Mouse (Mus musculus) midbrain, embryonic 13.5 days (tissue): ENCODE data around the gene Arrdc2. TPM values are rescaled to one million over a fixed set of nuclear protein-coding genes. Genes with fewer than 3 reads are reported as not detected.
A peak's percentile ranks its signal among the peaks of the same experiment; 100 is the strongest.

ENCODE experiments used
- ATAC-seq: fragments of 200-750 bp; cut with Nextera tagmentation; 2 replicates; pipeline ENCODE4 v1.8.0; 2017; ENCODE audit warnings: mild to moderate bottlenecking, moderate TSS enrichment, moderate library complexity
- H3K27ac ChIP-seq: fragments of 300-500 bp; sonication (generic); 2 replicates; pipeline ENCODE4 v1.5.1; 2015; ENCODE audit warnings: inconsistent platforms, mild to moderate bottlenecking, moderate library complexity
- H3K27me3 ChIP-seq: fragments of 300-500 bp; sonication (generic); 2 replicates; pipeline ENCODE4 v1.6.1; 2015; ENCODE audit warnings: mild to moderate bottlenecking, inconsistent platforms
- H3K36me3 ChIP-seq: fragments of 300-500 bp; sonication (generic); 2 replicates; pipeline ENCODE4 v1.6.1; 2015; ENCODE audit warnings: mild to moderate bottlenecking, inconsistent platforms
- H3K4me1 ChIP-seq: fragments of 300-500 bp; sonication (generic); replicated peaks from 2 replicates; pipeline ENCODE4 v1.6.1; 2015; ENCODE audit warnings: inconsistent platforms
- H3K4me2 ChIP-seq: fragments of 300-500 bp; sonication (generic); replicated peaks from 2 replicates; pipeline ENCODE4 v1.6.1; 2015; ENCODE audit warnings: moderate library complexity, mild to moderate bottlenecking, inconsistent platforms
- H3K4me3 ChIP-seq: fragments of 300-500 bp; sonication (generic); replicated peaks from 2 replicates; pipeline ENCODE4 v1.5.1; 2015; ENCODE audit warnings: mild to moderate bottlenecking, inconsistent platforms
- H3K9ac ChIP-seq: fragments of 300-500 bp; sonication (generic); replicated peaks from 2 replicates; pipeline ENCODE4 v1.6.1; 2015; ENCODE audit warnings: mild to moderate bottlenecking, inconsistent platforms
- H3K9me3 ChIP-seq: fragments of 300-500 bp; sonication (generic); 2 replicates; pipeline ENCODE4 v1.6.1; 2016; ENCODE audit warnings: mild to moderate bottlenecking, inconsistent platforms
- WGBS: fragments of 180-500 bp; shearing (Covaris S2); methylation state at CpG from one replicate; pipeline ENCODE4 v1.1.7; 2015; 5-methylcytosine and 5-hydroxymethylcytosine counted together
- polyA plus RNA-seq: library from polyadenylated mRNA; unstranded; fragments of >200 nt; fragmentation: Nextera tagmentation; extraction: Ambion mirVana; gene quantifications from 2 replicates; pipeline ENCODE4 v1.2.1, GENCODE M21; 2015

Arrdc2 gene
- polyA plus RNA-seq, 1 experiment from 2014 or later, result 10.5 TPM

DNA sequence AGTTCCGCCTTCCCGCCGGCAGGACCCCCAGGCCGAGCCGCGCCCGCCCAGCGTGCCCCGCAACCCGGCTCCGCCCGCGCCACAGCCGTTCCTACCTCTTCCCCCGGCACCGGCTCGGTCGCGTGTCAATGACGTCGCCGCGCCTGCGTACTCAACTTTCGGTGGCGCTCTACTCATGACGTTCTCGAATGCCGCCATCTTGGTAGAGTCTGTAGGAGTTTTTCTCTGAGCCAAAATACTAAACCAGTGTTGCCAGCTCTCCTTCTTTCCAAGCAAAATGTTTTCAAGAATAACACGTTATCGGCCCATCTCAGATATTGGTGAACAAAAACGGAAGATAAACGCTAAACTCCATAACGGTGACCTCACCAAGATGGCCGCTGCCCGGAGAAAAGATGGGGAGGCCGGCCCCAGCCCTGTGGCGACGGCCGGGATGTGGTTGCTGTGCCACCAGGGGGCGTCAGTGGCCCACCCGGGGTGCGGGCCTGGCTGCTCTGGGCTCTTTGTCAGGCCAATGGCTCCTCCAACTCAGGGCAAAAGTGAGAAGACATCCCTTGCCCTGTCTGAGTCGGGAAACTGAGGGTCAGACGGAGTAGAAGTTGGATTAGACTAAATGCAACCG lies 34.0 kb upstream of the Arrdc2 start, which contains the start of gene Ccdc124:
Gene Ccdc124, minus strand, starts transcription at position 572 of the 622 bp plus-strand sequence.
- 1% methylated on average over 46 of the region's 46 CpGs for WGBS
- Histone ChIP-seq H3K9ac (peak within 1 kb of the TSS; percentile 81), H3K27me3 (0 out of 2 replicates have a peak, but pooled peaks cover 2% of the 10 kb centered on the region), H3K4me2 (peak within 1 kb of the TSS; percentile 93), H3K4me1 (peaks cover 30% of the 10 kb centered on the region), H3K36me3 (no peaks in the 10 kb centered on the region), H3K27ac (peak within 1 kb of the TSS; percentile 88), H3K4me3 (peak within 1 kb of the TSS; percentile 86), H3K9me3 (no peaks in the 10 kb centered on the region)
- ATAC-seq, result peak; percentile 90

DNA sequence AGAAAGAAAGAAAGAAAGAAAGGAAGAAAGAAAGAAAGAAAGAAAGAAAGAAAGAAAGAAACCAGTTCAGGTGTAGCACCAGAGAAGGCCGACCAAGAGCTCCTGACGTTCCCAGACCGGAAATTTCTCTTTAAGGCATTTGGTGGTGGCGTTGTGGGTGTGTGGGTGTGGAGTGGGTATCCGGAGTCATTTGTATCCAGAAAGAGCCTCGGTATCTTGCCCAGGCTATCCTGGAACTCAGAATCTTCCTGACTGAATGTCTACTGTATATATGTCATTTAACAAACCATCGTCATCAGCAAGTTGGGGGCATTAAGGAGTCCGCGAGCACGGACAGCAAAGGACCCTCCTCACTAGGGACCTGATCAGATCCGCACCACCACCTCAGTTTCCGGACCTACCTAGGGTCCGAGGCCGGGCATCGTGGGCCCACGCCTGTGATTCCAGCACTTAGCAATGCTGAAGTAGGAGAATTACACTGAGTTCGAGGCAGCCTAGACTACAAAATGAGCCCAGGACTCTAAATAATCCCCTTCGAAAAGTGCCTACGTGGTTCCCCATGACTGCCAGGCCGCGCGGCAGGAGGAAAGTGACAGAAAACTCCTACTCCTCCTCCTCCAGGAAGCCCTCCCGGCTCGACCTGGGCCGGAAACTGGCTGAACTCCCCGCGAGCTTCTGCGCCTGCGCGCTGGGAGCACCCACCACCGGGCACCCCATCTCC lies 33.3 kb upstream of the Arrdc2 start:
- peak; percentile 1; the same call in 1 of the 2 replicates for ATAC-seq
- Histone ChIP-seq H3K4me1 (peaks cover 37% of the 10 kb centered on the region), H3K9ac (peak overlapping the region; percentile 81), H3K4me2 (peak overlapping the region; percentile 93), H3K9me3 (no peaks in the 10 kb centered on the region), H3K4me3 (peak overlapping the region; percentile 86), H3K27me3 (0 out of 2 replicates have a peak, but pooled peaks cover 2% of the 10 kb centered on the region), H3K36me3 (peaks cover 7% of the 10 kb centered on the region), H3K27ac (peak overlapping the region; percentile 88)
- 8% methylated on average over 31 of the region's 31 CpGs for WGBS

DNA sequence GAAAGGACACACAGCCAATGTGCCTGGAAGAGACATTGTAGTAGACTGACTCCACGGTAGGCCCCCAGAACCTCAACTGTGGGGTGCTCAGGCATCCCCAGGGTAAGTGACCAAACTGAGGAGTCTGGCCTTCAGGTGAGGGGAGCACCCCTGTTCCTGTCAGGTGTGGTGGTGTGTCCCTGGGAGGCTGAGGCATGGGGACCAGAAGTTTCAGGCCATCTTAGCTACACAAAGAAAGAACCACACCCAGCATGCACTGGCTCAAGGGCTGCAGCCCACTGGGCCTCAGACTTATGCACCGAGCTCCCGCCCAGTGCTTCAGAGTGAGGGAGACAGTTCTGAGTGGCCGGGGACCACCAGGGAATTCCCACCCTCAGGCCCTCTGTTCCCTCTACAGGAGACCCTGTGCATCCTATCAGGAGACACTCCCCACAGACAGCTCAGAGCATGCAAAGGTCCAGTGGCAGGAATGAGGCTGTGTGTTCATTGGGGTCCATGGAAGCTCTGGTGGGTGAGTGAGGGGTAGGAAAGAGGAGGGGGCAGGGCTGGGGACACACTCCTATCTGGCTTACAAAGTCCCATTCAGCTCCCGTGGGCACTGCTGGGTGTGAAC lies 31.8 kb upstream of the Arrdc2 start:
- Histone ChIP-seq H3K9me3 (no peaks in the 10 kb centered on the region), H3K4me3 (no peak overlapping the region), H3K27ac (no peak overlapping the region), H3K36me3 (peaks cover 10% of the 10 kb centered on the region), H3K4me1 (peaks cover 46% of the 10 kb centered on the region), H3K27me3 (0 out of 2 replicates have a peak, but pooled peaks cover under 1% of the 10 kb centered on the region), H3K9ac (0 out of 2 replicates have a peak overlapping the region, but pooled peaks have one; percentile 1), H3K4me2 (no peak overlapping the region)
- 87% methylated on average over 5 of the region's 5 CpGs for WGBS
- ATAC-seq, result no peak

DNA sequence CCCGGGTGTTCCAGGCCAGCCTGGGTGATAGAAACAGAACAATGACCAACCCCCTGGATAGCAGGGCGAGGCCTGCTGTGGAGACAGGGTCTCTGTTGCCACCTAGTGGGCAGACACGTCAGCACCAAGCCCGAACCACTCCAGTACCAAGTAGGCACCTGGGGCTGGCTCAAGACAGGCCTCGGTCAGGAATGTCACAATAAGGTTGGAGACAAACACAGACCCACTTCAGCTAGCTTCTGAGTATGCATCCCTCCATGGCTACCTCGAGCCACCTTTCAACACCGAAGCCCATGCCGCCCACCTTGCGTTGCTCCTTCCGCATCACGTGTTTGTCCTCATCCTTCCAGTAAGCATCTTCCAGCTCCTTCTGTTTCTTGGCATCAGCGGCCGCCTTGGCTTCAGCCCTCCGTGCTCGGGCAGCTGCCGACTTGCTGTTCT lies 30.1 kb upstream of the Arrdc2 start:
- Histone ChIP-seq H3K4me2 (no peak overlapping the region), H3K36me3 (peaks cover 10% of the 10 kb centered on the region), H3K9ac (peak overlapping the region; percentile 54), H3K4me3 (no peak overlapping the region), H3K27ac (peak overlapping the region; percentile 86), H3K4me1 (peaks cover 56% of the 10 kb centered on the region), H3K27me3 (no peaks in the 10 kb centered on the region), H3K9me3 (no peaks in the 10 kb centered on the region)
- peak; percentile 8; the same call in 1 of the 2 replicates for ATAC-seq
- WGBS, result 47% methylated on average over 16 of the region's 16 CpGs

DNA sequence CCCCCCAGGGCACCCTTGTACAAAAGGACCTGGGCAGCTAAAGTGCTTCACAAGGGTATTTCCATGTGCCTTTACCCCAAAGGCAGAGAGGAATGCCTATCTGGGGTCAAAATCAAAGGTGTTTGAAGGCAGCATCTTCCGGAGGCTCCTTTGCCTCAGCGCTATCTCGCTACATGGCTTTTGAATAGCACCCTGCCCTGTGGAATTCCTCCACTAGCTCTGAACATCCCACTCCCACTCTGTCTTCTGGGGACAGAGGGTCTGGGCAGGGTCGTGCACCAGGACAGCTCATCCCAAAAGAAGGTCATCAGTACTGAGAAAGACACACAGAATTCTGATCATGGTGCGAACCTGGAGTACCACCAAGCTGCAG lies 29.7 kb upstream of the Arrdc2 start:
- Histone ChIP-seq H3K4me1 (peaks cover 60% of the 10 kb centered on the region), H3K9ac (peak overlapping the region; percentile 54), H3K9me3 (no peaks in the 10 kb centered on the region), H3K4me2 (peak overlapping the region; percentile 38), H3K27ac (peak overlapping the region; percentile 86), H3K27me3 (no peaks in the 10 kb centered on the region), H3K36me3 (peaks cover 10% of the 10 kb centered on the region), H3K4me3 (peak overlapping the region; percentile 12; the same call in 1 of the 2 replicates)
- WGBS, result 32% methylated on average over 5 of the region's 5 CpGs
- no peak for ATAC-seq

DNA sequence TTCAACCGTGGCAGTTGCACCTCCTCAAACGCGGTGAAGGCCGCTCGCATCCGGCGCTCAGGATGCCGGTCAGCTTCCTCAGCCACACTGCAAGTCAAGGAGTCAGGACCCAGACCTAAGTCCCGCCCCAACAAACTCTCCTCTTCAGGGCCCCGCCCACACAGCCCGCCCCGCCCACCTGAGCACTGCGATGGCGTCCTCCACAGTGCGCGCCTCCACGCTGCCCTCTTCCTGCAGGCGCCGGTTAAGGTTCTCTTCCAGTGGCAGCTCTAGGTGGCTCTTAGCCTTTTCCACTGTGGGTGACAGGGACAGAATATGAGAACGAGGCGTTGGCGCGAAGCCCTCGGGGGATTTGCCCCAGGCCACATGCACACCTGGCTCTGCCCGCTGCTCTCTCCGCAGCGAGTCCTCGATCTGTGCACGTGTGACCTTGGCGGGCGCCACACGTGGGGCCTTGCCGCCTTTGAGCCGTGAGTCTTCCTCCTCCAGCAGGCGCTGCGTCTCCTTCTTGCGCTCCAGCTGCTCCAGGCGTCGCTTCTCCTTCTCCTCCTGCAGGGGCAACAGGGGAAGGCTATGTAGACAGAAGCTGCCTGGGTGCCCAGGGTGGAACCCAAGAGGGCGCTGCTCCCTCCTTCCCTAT lies 29.2 kb upstream of the Arrdc2 start:
- Histone ChIP-seq H3K36me3 (peaks cover 10% of the 10 kb centered on the region), H3K27ac (peak overlapping the region; percentile 86), H3K9ac (peak overlapping the region; percentile 54), H3K4me3 (peak overlapping the region; percentile 12; the same call in 1 of the 2 replicates), H3K4me2 (peak overlapping the region; percentile 38), H3K4me1 (peaks cover 65% of the 10 kb centered on the region), H3K9me3 (no peaks in the 10 kb centered on the region), H3K27me3 (no peaks in the 10 kb centered on the region)
- no peak for ATAC-seq
- 12% methylated on average over 40 of the region's 40 CpGs for WGBS

DNA sequence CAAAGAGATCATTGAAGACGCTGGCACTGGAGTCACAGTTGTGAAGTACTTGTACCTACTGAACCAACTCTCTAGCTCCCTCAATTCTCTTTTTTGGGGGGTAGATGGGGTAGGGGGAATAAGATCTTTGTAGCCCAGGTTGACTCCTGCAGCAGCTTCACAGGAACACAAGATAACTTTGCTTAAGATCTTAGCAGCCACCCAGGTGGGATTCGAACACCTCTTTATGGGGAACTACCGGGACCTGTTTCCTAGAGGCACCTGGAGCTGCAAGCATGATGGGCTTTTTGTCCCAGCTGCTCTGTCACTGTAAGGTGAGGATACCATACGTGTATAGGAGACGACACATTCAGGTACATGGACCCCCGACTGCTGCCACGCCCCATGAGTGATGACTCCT lies 27.0 kb upstream of the Arrdc2 start:
- ATAC-seq, result no peak
- 84% methylated on average over 7 of the region's 7 CpGs for WGBS
- H3K36me3 ChIP-seq, result peaks cover 10% of the 10 kb centered on the region
- H3K27me3 ChIP-seq, result no peaks in the 10 kb centered on the region
- peak overlapping the region; percentile 95 for H3K4me2 ChIP-seq
- no peak overlapping the region for H3K4me3 ChIP-seq
- H3K27ac ChIP-seq, result peak overlapping the region; percentile 94
- H3K9ac ChIP-seq, result peak overlapping the region; percentile 55; the same call in 1 of the 2 replicates
- H3K4me1 ChIP-seq, result peaks cover 75% of the 10 kb centered on the region
- no peaks in the 10 kb centered on the region for H3K9me3 ChIP-seq

DNA sequence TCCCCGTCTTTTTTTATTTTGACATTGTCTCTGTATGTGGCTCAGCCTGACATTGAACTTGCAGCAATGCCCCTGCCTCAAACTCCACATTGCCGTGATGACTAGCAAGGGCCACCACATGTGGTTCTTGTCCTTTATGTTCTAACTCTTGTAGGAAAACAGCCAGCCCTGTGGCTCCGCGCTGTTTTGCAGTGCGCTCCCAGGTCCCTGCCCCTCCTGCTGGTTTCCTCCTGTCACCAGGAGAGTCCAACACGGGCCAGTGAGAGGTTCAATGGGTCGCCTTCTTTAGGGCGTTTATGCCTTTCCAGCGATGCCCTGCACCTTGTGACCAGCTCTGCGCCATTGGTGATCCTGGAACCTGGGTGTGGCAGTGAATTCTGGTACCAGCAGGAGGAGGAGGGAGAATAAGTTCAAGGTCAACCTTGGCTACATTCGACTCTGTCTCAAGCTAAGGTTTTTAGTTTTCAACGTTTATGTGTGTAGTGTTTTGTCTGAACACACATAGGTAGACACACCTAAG lies 26.5 kb upstream of the Arrdc2 start:
- H3K9ac ChIP-seq, result peak overlapping the region; percentile 55
- ATAC-seq, result peak; percentile 9
- peak overlapping the region; percentile 94 for H3K27ac ChIP-seq
- no peaks in the 10 kb centered on the region for H3K9me3 ChIP-seq
- H3K36me3 ChIP-seq, result peaks cover 10% of the 10 kb centered on the region
- H3K4me3 ChIP-seq, result peak overlapping the region; percentile 30
- H3K4me1 ChIP-seq, result peaks cover 75% of the 10 kb centered on the region
- WGBS, result 7% methylated on average over 12 of the region's 12 CpGs
- no peaks in the 10 kb centered on the region for H3K27me3 ChIP-seq
- H3K4me2 ChIP-seq, result peak overlapping the region; percentile 95

DNA sequence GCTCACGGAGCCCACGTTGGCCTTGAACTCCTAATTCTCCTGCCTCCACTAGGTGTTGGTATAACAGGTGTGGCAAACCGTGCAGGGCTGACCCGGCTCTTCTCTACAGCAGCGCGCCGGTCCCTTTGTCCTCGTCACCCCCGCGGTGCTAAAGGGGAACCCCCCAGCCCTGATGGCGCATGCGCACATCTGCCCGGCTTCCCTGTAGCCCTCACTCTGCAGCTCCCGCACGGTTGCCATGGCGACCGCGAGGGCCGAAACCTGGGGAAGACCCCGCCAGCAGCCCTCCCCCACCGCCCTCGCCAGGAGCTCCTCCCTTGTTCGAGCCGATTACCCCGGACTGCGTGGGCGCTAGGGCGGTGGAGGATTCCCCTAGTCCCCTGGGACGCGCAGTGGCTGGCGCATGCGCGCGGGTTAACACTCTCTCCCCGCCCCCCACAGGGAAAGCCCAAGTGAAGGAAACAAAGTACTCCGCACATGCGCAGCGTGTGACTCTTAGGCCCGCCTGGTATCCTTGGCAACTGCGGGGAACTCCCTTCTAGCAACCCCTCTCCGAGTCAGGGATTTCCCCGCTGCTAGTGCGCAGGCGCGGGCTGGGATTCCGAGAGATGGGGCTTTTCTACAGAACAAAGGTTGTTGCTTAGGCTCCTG lies 26.0 kb upstream of the Arrdc2 start:
- H3K4me3 ChIP-seq, result peak overlapping the region; percentile 67
- peaks cover 75% of the 10 kb centered on the region for H3K4me1 ChIP-seq
- peak overlapping the region; percentile 95 for H3K4me2 ChIP-seq
- H3K36me3 ChIP-seq, result peaks cover 10% of the 10 kb centered on the region
- H3K9ac ChIP-seq, result peak overlapping the region; percentile 93
- ATAC-seq, result peak; percentile 84
- peak overlapping the region; percentile 94 for H3K27ac ChIP-seq
- WGBS, result under 1% methylated on average over 46 of the region's 46 CpGs
- H3K9me3 ChIP-seq, result no peaks in the 10 kb centered on the region
- H3K27me3 ChIP-seq, result no peaks in the 10 kb centered on the region

DNA sequence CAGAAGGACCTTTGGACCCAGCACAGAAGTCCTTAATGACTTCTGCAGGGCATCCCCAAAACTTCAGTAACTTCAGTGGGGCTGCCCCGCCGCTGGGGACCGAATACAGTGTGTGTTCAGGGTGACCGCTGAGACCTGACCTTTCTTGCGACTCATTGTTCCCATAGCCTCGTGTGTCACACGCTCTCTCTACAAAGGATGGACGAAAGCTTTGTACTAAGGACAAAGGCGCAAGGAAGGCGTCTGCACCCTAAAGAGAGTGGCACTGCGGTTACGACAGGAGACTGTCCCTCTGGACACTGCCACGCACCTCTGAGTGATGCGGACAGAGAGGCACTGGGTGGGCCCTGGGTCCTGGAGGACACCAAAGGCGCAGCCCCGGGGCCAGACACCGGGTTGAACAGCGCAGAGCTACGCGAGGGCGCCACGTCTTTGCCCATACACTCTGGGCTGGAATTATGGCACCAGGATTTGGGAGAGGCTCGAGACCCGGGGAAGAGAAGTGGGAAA lies 25.2 kb upstream of the Arrdc2 start:
- Histone ChIP-seq H3K4me1 (peaks cover 73% of the 10 kb centered on the region), H3K9ac (peak overlapping the region; percentile 93), H3K27me3 (no peaks in the 10 kb centered on the region), H3K4me2 (peak overlapping the region; percentile 95), H3K36me3 (peaks cover 10% of the 10 kb centered on the region), H3K4me3 (peak overlapping the region; percentile 67), H3K9me3 (no peaks in the 10 kb centered on the region), H3K27ac (peak overlapping the region; percentile 94)
- peak; percentile 19 for ATAC-seq
- under 1% methylated on average over 24 of the region's 24 CpGs for WGBS
